Mouse (Mus musculus) cerebellum, adult 9-11 months (tissue): ENCODE measurements around the gene Igsf10.

Experiments
- DNase-seq: peaks from one replicate; pipeline ENCODE4 v3.0.0; 2022

Igsf10 gene

DNA sequence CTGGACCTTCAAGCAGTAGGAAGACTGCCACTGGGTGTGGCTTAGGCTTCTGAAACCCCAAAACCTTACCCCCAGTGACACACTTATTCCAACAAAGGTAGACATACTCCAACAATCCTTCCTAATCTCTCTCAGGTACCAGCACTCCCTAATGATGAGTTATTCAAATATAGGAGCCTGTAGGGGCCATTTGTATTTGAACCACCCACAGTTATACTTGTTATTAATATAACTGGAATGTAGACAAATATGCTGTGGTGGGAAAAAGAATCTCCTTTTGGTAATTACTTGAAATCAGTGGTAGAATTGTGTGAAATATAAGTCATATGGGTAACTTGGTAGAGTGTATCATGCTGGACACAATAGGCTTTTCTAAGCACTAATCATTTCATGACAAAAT is 65.6 kb downstream of the Igsf10 start:
- DNase-seq = no peak

DNA sequence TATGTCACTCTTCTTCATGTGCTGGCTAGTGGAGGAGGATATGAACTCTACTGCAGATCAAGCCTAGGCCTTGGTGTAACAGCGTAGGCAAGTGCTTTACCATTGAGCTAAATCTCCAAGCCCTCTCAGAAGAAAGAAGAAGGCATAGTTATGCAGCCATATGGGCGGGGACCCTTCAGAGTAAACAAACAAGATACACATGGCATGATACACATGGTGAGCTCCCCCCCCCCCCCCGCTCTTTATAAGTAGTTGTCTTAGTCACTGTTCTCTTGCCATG is 66.0 kb downstream of the Igsf10 start:
- DNase-seq = no peak

DNA sequence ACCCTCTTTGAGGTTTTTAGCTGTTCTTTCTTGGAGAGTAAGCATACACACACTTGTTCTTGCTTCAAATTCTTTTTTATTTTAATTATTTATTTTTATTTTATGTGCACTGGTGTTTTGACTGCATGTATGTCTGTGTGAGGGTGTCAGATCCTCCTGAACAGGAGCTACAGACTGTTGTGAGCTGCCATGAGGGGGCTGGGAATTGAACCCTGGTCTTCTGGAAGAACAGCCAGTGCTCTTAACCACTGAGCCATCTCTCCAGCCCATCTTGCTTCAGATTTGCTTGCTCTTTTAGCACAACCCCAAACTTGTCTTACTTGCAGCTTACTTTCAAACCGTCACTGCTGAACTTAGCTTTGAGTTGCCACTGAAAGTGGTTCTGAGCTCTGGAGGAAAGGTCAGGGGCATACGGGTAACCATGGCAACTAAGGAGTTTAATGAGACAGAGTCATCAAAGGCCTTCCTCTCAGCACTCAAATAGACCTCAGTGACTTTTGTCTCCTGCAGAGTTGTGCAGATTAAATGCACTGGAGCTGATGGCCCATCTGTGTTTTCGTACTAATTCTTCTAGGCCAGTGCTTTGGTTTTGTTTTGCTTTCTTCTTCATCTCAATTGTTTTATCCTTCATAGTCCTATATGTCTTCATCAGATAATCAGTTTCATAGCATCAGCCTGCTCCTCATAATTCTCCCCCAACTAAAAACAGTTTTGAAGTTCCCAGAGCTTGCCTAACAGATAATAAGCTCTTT is 66.5 kb downstream of the Igsf10 start:
- no peak for DNase-seq

DNA sequence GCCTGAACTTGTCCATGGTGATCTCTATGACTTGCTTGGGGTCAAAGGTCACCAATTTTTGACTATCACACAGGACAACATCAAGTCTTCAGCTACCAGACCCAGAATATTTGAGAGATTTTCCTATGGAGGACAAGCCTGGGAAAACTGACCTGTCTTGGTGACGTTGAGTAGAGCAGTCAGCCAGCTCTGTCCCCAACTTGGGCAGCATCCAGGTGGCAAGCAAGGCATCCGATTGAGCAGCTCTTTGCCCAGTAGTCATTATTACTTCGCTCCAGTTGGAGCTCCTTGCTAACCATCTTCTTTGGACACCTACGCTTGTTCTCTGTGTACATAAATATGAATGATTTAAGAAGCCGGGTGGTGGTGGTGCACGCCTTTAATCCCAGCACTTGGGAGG is 73.4 kb downstream of the Igsf10 start:
- peak; percentile 30 for DNase-seq
